Mouse (Mus musculus) frontal cortex, adult (tissue): ENCODE data around the gene Mif.
A peak's percentile ranks its signal among the peaks of the same experiment; 100 is the strongest.
"Not testable (repeated sequence)": the region's sequence is repeated elsewhere in the genome, so short reads cannot be mapped to it uniquely, and the experiment has no call there.

Source experiments
- ATAC-seq: cut with Nextera tagmentation; 2 replicates; pipeline ENCODE4 v1.9.2; 2017; ENCODE audit warnings: mild to moderate bottlenecking, moderate library complexity, mixed read lengths; ENCODE audit not compliant: low TSS enrichment

Gene Mif

DNA sequence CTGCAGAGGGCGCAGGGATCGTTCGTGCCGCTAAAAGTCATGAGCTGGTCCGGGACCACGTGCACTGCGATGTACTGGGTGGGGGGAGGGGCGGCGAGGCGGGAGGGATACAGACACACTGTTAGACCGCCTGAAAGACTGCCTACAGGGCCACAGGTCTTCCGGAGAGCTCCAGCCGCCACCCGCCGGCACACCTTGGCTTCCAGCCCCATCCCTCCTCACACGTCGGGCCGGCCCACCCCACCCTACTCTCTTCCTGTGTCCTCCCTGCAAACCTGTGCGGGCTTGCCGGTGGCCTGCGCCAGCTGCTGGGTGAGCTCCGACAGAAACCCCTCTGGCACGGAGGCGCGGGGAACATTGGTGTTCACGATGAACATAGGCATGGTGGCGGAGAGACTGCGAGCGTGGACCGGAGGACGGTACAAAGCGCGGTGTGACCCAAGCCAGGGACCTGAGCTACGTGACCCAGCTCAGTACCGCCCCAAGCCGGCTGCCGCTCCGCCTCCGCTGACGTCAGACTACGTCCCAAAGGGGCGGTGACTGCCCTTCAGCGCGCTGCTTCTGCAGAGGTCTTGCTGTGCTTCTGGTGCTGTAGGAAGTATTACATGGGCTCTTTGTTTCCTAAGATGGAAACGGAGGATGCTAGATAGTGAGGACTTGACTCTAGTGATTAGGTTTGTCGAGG is at the start of gene Mif:
TSS of gene Mif (minus strand) at position 455 of the 685 bp plus-strand sequence.
- ATAC-seq: peak; percentile 97

DNA sequence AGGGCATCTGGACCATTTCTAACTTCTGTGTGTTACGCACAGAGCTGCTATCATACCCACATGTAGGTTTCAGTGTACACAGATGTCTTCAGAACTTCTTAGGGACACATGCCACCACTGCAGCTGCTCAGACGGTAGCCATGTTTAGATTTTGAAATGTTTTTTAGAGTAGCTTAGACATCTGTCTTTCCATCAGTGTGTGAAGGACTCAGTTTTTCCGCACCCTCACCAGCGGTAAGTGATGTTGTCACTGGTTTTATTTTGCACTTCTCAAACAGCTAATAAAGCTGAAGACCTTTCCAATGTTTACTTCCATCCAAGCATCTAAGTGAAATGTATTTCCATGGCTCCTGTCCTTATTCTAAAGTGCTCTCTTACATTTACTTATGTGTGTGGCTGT is 46.8 kb upstream of the Mif start:
- ATAC-seq: no peak

DNA sequence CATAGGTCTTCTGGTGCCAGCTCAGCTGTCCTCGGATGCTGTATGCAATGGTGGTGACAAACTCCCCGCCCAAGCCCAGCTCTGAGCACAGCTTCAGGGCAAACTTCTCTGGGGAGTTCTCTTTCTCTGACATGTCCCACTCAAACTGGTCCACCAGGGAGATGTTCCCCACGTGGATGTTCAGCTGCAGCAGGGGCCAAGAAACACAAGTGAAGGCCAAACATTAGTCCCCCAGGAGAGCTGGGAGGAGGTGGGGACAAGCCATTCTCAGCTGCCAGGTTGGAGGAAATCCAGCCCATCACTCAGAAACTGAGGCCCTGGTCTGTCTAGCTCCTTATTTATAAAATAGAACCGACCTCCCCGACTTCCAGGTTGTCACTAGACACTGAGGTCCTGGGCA is 44.4 kb upstream of the Mif start:
- ATAC-seq: no peak

DNA sequence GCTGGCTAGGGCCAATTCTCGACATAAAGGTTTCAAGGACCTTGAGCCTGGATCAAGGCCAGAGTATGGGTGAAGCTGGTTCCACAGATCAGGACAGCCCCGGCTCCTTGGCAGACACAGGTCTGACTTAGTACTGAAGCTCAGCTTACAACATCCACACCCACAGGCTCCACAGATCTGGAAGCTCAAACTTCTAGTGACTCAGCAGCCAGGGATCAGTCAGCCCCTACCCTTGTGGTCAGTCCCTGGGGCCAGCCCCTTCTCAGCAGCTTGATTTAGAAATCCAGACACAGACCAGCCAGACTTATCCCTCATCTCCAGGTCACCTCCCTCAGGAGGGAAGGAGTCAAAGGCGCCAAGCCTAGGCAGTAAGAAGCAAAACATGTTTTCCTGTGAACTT is 38.8 kb upstream of the Mif start:
- no peak for ATAC-seq

DNA sequence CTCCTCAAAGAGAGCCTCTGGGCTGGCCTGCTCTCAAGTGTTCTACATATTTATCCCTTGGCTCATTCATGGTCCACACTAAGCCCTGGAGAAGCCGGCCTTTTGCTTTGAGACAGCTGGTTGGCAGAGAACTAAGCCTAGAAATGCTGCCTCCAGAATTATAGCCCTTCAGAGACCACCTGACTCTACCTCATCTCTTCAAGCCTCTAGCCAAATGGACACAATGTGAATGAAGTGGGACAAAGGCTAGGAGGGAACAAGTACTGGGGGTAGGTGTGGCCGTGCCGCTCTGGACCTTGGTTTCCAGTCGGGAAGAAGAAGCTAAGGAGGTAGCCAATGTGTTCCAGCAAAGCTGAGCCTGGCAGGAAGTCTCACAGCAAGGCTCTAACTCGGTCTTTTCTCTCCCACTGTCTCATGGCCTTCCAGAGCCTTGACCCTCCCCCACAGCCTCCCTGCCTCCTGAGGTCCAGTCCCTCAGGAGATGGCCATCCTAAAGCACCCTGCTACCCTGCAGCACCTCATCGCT is 38.1 kb upstream of the Mif start:
- ATAC-seq: no peak

DNA sequence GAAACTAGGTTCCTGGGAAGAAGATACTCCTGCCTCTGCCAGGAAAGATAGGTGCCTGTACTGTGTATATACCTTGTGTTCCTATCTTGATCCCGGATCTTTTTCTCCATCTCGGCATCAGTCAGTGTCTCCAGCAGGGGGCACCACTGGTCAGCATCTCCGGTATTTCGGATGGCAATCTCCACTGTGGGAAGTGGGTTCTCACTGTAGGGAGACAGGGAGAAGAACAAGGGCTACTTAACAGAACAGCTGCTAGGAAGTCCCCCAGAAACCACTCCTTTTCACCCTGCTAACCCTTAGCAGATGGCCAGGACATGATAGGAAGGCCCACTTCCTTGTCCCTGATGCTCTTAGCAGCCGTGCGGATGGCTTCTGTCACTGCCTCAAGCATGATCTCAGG is 37.3 kb upstream of the Mif start:
- 0 out of 2 replicates have a peak, but pooled peaks have one; percentile 12 for ATAC-seq

DNA sequence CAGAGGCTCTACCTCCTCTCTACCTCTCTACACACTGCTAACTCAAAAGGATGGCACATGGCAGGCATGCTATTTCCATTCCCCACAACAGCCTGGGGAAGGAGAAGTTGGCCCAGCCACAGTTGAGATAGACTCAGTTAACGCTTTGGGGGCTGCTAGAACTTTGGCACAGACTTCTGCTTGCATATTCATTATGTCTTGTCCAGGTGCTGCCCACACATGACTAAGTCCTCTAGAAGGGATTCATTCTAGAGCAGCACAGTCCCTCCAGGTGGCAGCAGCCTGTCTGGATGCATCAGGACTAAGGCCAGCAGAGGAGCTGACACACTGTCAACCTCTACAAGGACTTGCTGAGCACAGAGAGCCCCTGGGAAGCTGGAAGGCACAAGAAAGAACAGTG is 36.2 kb upstream of the Mif start:
- ATAC-seq: peak; percentile 61

DNA sequence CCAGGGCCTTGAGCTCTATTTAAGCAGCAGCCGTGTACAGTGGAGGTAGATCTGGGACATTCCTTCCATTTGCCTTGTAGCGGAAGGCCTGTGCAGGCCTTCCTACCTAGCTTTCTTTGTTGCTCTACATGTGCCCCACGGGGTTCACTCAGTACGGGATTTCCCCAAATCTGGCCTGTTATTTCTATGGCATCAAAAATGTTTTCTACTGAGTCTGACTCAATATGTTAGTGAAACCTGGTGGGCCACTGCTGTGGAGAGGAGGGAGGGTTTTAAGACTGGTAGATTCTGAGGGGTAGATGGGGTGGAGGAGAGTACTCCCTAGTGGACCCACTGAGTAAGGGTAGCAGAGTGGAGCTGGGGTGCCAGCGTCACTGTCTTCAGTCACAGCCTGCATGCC is 35.7 kb upstream of the Mif start:
- no peak for ATAC-seq

DNA sequence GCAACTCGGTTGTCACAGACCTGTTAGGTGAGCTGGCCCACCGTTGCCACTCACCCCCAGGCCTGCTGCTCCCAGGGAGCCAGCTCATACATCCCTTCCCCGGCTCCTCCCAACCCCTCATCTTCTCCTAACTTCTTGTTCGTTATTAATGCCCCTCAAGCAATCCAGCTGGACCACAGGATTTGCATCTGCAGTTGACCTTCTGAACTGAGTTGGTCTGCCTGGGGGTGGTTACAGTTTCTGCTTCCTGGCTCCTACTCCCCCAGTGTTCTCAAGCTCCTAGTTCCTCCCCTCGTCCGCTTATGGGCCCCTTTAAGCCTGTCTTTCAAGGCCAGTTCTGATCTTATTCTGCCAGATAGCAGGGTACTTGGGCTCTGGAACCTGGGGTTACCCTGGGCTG is 34.6 kb upstream of the Mif start:
- ATAC-seq: no peak

DNA sequence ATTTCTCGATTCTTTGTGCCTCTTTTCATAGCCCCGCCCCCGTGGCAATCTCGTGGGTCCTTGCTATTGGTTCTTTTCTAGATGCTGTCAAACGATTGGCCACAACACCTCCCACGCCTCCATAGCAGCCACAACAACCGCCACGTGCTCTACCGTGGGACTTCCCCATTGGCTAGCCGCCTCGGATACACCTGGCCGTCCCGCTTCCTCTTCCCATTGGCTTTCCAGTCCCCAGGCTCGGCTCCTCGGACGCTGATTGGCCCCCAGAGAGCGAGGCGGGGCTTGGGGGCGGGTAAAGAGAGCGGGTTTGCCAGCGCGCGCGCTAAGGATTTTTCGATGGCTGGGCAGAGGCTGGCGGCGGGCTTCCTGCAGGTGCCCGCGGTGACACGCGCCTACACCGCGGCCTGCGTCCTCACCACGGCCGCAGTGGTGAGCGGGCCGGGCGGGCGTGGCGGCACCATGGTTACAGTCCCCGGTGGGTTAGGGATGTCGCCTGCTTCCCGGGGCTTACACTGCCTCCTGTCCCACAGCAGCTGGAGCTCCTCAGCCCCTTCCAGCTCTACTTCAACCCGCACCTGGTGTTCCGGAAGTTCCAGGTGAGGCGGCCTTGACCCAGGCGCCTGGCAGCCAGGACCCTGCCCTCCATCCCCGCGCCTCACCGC is 33.2 kb upstream of the Mif start, which contains the start of gene Derl3:
TSS of gene Derl3 (plus strand) at position 325 of the 662 bp plus-strand sequence.
- peak; percentile 92 for ATAC-seq

DNA sequence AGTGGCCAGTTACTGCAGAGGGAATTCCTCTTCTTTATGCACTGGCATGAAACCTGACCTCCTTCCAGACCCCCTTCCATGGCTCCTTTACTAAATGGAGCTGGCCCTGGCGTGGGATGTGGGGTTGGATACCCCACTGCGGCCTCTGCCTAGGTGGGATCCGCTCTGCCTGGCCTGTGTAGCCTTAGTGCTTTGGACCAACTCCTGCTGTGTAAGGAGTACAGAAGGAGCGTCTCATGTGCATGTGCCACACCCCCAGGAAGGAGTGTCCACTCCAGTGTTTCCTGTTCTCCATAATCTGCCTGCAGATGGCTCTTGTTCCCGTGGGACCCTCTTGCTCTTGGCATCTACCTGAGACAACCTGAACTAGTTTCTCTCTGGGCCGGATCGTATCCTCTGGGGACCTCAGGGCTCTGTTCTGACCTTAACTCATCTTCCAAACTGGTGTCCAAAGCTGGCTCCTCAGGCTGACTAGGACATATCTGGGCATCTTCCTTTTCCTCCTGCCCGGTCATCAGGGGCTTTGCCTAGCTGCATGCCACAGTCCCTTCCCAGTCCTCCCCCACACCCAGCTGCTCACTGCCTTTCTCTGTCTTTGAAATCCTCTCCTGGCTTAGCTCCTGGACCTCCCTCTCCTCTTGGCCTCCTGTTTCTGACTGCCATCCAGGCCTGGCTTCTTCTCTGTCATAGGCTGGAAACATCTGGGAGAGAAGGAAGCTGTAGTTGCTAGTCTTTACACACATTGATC is 29.5 kb upstream of the Mif start:
- no peak for ATAC-seq

DNA sequence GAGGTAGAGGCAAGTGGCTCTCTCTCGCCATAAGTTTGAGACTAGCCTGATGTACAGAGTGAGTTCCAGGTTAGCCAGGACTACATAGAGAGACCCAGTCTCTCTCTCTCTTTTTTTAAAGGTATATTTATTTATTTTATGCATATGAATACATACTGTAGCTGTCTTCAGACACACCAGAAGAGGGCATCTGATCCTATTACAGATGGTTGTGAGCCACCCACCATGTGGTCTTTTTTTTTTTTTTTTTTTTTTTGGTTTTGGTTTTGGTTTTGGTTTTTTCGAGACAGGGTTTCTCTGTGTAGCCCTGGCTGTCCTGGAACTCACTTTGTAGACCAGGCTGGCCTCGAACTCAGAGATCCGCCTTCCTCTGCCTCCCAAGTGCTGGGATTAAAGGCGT is 27.5 kb upstream of the Mif start:
- not testable (repeated sequence) for ATAC-seq

DNA sequence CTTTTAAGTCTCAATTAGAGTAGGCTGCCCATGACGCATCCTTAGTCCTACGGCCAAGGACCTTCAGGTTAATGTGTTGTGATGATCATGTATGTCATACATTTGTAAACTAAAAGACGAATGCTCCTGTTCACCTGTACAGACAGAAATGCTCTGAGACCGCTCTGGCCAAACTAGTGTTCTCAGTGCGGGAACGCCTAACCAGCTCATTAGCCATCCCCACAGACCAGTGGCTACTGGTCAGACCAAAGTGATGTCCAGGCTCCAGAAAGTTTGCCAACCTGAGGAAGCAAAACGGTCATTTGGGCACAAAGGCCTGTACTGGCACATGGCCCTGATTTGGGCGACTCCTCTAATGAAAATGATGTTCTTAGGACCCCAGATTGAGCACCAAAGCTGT is 24.7 kb upstream of the Mif start:
- ATAC-seq: no peak

DNA sequence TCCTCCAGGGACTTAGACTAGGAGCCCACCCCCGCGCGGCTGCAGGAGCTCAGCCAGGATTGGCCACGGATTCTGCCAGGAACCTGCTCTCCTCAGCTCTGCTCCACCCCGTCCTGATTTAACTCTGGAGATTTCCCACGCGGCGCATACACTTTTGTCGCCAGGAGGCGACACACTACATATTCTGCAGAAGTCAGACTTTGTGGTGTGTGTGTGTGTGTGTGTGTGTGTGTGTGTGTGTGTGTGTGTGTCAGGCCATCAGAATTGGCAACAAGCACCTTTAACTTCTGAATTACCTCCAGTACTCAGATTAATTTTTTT is 23.2 kb upstream of the Mif start:
- ATAC-seq: peak; percentile 99

DNA sequence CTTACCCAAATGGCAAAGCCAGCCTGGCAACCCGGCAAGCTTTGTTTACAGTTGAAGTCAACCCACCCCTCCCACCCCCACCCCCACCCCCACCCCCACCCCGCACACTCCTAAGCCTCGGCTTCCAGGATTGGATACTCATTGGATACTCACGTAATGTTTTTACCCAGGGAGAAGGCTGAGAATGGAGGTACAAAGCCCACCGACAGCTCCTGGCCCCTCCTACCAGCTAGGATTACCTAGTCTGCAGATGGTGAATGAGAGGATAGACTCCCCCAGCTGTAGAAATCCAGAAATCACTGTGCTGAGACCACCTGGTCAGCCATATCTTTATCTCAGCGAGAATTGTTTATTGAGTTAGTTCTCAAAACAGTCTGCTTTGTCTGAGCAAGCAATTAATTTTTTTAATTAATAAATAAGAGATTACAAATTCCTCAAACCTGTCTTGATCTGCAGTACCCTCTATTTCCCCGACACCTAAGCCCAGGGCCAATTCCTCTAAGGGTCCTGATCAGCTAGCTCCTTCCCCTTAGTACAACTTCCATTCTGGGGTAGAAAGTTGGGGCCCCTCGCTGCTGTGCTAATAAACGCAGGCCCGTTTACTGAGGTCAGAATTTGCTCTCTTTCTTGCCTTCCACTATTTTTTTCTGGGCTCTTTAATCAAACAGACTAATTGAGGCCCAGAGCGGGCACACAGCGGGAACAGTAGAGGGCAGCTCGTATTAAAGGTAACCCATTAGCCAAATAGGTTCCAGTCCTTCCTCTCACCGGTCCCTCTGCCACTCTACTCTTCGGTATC is 22.6 kb upstream of the Mif start:
- ATAC-seq: no peak

DNA sequence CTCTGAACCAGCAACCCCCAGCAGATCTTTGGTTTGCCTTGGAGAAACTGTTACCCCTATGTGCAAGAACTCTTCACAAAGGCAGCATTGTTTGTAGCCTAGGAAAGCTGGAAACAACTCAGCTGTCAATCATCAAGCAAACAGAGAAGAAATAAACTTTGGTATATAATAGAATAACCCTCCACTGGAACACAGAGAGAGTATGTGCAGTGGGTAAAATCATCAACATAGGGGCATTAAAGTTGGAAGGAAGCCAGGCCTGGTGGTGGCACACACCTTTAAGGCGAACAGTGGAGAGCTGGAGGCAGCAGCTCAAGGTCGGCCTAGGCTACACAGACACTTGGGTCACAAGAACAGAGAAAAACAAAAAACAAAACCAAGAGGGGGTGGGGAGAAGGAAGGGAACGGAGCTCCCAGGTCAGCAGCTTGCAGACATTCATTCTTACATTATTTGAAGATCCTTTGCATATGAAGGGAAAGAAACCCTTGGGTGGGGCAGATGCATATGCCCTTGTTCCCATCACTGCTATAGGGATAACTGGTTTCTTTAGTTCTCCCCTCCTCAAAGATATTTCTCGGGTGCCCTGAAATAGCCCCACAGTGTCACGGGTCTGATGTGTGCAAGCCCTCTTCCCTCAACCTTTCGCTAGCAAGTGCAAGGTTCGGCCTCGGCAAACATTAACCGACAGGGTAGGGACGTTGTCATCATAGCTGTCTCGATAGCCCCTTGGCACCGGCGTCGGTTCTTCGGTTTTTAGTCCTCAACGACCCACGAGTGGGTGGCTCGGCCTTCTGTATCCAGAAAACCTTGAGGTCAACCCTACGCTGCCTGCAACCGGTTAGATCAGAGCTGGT is 21.8 kb upstream of the Mif start:
- ATAC-seq: no peak

DNA sequence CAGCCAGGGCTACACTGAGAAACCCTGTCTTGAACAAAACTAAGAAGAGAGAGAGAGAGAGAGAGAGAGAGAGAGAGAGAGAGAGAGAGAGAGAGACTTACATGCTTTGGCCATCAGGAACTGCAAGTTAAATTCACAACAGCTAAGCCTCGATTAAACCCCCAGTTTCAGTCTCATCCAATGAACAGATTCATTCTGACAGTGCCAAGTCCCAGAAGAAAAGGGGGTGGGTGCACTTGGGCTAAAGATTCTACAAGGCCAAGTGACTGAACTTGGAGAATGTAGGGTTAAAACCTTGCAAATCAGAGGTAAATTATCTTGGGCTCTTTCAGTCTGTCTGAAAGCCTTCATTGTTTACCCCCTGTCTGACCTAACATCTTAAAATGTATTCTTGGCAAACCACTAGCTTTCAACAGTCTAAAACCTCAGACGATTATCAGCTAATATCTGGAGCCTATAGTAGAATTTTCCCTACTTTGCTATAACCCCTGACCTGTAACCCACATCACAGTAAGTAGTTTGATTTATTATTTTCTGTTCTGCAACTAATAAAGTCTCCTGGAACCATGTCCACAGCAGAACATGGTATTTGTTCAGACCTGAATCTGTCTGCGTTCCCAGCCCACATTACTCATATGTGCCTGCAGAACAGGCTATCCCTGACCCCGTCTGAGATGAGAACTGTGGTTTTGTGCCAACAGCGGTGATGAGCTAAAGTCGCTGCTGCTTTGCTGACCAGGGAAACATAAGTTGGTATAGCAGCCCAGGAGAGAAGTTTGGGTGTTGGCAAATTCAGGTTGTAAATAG is 20.9 kb upstream of the Mif start:
- ATAC-seq: no peak

DNA sequence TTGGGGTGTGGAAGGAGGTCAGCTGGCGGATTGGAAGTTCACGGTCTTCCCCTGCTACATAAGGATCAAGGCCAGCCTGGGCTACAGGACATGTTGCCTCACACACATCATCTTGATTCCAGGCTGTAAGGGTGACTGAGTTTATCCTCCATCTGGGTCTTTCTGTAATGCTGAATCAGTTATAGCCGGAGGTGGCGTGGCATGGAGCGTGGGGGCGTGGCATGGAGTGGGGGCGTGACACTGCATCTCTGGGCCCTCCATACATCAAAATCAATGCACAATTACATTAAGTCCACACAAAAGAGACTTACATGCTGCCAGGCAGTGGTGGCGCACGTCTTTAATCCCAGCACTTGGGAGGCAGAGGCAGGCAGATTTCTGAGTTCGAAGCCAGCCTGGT is 20.3 kb upstream of the Mif start:
- ATAC-seq: no peak

DNA sequence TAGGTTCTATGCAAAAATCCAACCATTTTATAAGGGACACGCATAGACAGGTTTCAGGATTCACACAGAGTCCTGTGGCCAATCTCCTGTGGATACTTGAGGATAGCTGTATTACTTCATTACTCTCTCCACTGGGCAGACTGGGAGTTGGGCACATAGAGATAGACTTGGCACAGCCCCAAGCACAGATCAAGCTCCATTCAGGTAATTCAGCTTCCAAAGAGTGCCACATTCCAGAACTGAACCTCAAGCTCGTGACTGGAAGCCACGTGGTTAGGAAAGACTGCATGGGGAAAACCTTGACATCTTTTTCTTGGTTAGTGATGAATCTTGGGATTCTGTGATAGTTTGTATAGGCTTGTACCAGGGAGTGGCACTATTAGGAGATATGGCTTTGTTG is 18.8 kb upstream of the Mif start:
- no peak for ATAC-seq

DNA sequence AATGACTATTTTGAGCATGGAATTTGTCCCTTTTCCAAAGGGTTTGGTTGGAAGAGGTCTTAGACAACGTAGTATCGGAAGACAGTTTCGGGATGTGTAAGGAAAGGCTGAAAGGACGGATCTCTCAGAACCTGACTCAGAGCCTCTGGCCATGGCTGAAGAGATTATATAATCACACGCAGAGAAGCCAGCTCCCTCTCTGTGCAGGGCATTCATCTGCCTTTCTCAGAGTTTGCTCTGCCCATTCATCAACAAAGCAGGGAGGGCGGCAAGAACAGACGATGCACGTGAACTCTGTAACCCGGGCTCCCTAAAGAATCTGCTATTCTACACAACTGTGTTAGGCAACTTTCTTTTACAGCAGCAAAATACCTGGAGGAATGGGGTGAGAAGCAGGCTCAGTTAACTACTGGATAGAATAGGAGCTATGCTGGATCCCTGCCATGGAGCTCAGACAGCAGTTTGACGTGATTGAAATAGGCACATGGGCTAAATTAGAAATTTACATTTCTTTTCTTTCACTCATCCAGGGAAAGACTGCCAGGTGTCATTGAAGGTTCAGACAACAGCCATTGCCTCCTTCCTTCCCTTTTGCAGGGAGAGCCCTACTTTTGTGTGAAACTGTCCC is 13.6 kb upstream of the Mif start:
- ATAC-seq: peak; percentile 60
